Mouse (Mus musculus) testis, adult 2 months (tissue): Measurements from ENCODE around the gene Ankrd6.

ENCODE experiments used
- CTCF ChIP-seq: fragments of 200-500 bp; IDR thresholded peaks from 2 replicates; pipeline ENCODE4 v1.5.1; 2012; ENCODE audit warnings: low read depth, mild to moderate bottlenecking, inconsistent platforms, low read length, moderate library complexity; ENCODE audit not compliant: control insufficient read depth, insufficient read depth, insufficient replicate concordance
- POLR2A ChIP-seq: fragments of 200-500 bp; IDR thresholded peaks from 2 replicates; pipeline ENCODE4 v1.6.1; 2012; ENCODE audit warnings: low read depth, mild to moderate bottlenecking, inconsistent platforms, low read length, moderate library complexity; ENCODE audit not compliant: control insufficient read depth

GRCm38 (mm10) chr4:32905381-32905780 is 45.3 kb downstream of the Ankrd6 start:
- TF ChIP-seq CTCF (no peak), POLR2A (no peak)
